ENCODE assay signal across 15 mouse cellular contexts in the genomic region with DNA sequence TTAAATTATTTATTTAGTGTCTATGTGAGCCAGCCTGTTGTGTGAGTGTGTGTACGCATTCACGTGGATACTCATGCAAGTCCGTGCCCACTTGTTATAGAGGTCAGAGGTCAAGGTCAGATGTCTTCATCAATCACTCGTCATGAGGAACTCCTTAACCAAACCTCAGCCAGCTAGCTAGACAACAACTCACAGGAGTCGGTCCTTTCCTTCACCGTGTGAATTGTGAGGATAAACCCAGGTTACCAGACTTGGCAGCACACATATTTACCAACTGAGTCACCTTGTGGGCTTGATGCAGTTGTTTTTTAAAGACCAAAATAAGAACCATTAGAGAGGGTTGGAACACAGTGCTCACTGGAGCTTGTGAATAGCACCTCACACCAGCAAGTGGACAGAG. TPM values are rescaled to one million over a fixed set of nuclear protein-coding genes. Genes with fewer than 3 reads are reported as not detected.
DNase-seq lines count a peak whose midpoint lies in the region; ATAC-seq lines count a peak whose summit lies in the region.
"Had no signal": no experiment of that assay in that cellular context is flagged by ENCODE, and none has a peak within 500 bp of the region (broad histone marks: within the 10 kb centered on the region; RNA-seq: fewer than 3 reads in every experiment).

No protein-coding gene starts in this region.

- 26% methylated on average over 6 of the region's 6 CpGs for WGBS in hindbrain, embryonic 16.5 days
- 10% methylated on average over 6 of the region's 6 CpGs for WGBS in hindbrain, embryonic 11.5 days
- WGBS in kidney, embryonic 15.5 days = 18% methylated on average over 6 of the region's 6 CpGs

- no peak overlapping the region for H3K27ac ChIP-seq in hindbrain, embryonic 16.5 days (ENCODE audit: low read depth, low read length)
- no peak overlapping the region for H3K27ac ChIP-seq in hindbrain, embryonic 11.5 days (ENCODE audit: low read depth, low read length)
- H3K27ac ChIP-seq in kidney, embryonic 15.5 days = peak overlapping the region; percentile 99

- no peak overlapping the region for H3K9ac ChIP-seq in hindbrain, embryonic 16.5 days (ENCODE audit: low read depth, low read length)
- H3K9ac ChIP-seq in hindbrain, embryonic 11.5 days (ENCODE audit: low read depth, low read length) = no peak overlapping the region
- no peak overlapping the region for H3K9ac ChIP-seq in kidney, embryonic 15.5 days
- H3K9ac ChIP-seq: forebrain, embryonic 15.5 days had no signal

- 0 out of 2 replicates have a peak, but pooled peaks have one; percentile 10 for ATAC-seq in hindbrain, embryonic 16.5 days
- ATAC-seq in hindbrain, embryonic 11.5 days (ENCODE audit: low FRiP score) = no peak
- ATAC-seq in kidney, embryonic 15.5 days (replicated peaks; ENCODE audit: low FRiP score) = no peak
- ATAC-seq: forebrain, embryonic 15.5 days; intestine, postnatal 0 days; midbrain, embryonic 16.5 days had no signal

- peaks cover 4% of the 10 kb centered on the region for H3K9me3 ChIP-seq in hindbrain, embryonic 16.5 days (ENCODE audit: control insufficient read depth, low read length)
- H3K9me3 ChIP-seq in hindbrain, embryonic 11.5 days (ENCODE audit: control insufficient read depth, low read length) = 0 out of 2 replicates have a peak, but pooled peaks cover 4% of the 10 kb centered on the region
- peaks cover 3% of the 10 kb centered on the region; the same call in 1 of the 2 replicates for H3K9me3 ChIP-seq in kidney, embryonic 15.5 days (replicated peaks)
- H3K9me3 ChIP-seq: forebrain, embryonic 15.5 days had no signal

- peaks cover 21% of the 10 kb centered on the region for H3K4me1 ChIP-seq in hindbrain, embryonic 16.5 days (ENCODE audit: control insufficient read depth, insufficient read depth, low read depth, low read length)
- H3K4me1 ChIP-seq in hindbrain, embryonic 11.5 days (replicated peaks; ENCODE audit: control insufficient read depth, insufficient read depth, low read length) = peaks cover 18% of the 10 kb centered on the region; the same call in 1 of the 2 replicates
- H3K4me1 ChIP-seq in kidney, embryonic 15.5 days = peaks cover 50% of the 10 kb centered on the region

- no peaks in the 10 kb centered on the region for H3K27me3 ChIP-seq in hindbrain, embryonic 16.5 days (replicated peaks; ENCODE audit: control insufficient read depth, insufficient read depth, low read length)
- no peaks in the 10 kb centered on the region for H3K27me3 ChIP-seq in hindbrain, embryonic 11.5 days (ENCODE audit: control insufficient read depth, insufficient read depth, low read length)
- H3K27me3 ChIP-seq in kidney, embryonic 15.5 days = no peaks in the 10 kb centered on the region
- H3K27me3 ChIP-seq: forebrain, embryonic 15.5 days had no signal

- no peak overlapping the region for H3K4me2 ChIP-seq in hindbrain, embryonic 16.5 days (ENCODE audit: low read length)
- no peak overlapping the region for H3K4me2 ChIP-seq in hindbrain, embryonic 11.5 days (replicated peaks; ENCODE audit: low read depth, low read length)
- peak overlapping the region; percentile 10; the same call in 1 of the 2 replicates for H3K4me2 ChIP-seq in kidney, embryonic 15.5 days
- H3K4me2 ChIP-seq: forebrain, embryonic 15.5 days had no signal

- no peaks in the 10 kb centered on the region for H3K36me3 ChIP-seq in hindbrain, embryonic 16.5 days (ENCODE audit: control insufficient read depth, insufficient read depth, low read length)
- H3K36me3 ChIP-seq in hindbrain, embryonic 11.5 days (ENCODE audit: control insufficient read depth, insufficient read depth, low read length) = no peaks in the 10 kb centered on the region
- no peaks in the 10 kb centered on the region for H3K36me3 ChIP-seq in kidney, embryonic 15.5 days
- H3K36me3 ChIP-seq: forebrain, embryonic 15.5 days had no signal

- no peak for DNase-seq in hindbrain, embryonic 11.5 days (ENCODE audit: low spot score)
- DNase-seq in 3134 (ENCODE audit: extremely low read depth, insufficient read length, low spot score) = peak; percentile 40
- DNase-seq in NIH3T3 (ENCODE audit: low read depth) = peak; percentile 70
- no peak for DNase-seq in cerebellum, adult 8-10 months
- DNase-seq in left cerebral cortex, adult 9 months (ENCODE audit: low spot score in 2 of 2) = no peak
- no peak for DNase-seq in layer of hippocampus, postnatal 25 days (ENCODE audit: extremely low spot score in 1 of 2, low spot score in 1 of 2)
- DNase-seq: gastrocnemius, postnatal 14 days; lung, adult 2 months; thymus, adult 18-20 months had no signal

- no peak overlapping the region for H3K4me3 ChIP-seq in hindbrain, embryonic 16.5 days (ENCODE audit: low read length)
- no peak overlapping the region for H3K4me3 ChIP-seq in hindbrain, embryonic 11.5 days (ENCODE audit: low read depth, low read length)
- no peak overlapping the region for H3K4me3 ChIP-seq in kidney, embryonic 15.5 days (replicated peaks)
- H3K4me3 ChIP-seq: forebrain, embryonic 15.5 days had no signal

RNA-seq across cellular contexts. Expression of a gene that starts 42.8 kb away (rescaled TPM):
- polyA plus RNA-seq in hindbrain, embryonic 16.5 days (2015; fragmentation: Nextera tagmentation; extraction: Ambion mirVana) = 1.4 and 1.5 TPM in 2 replicates
- polyA plus RNA-seq in hindbrain, embryonic 11.5 days (2014; fragmentation: Nextera tagmentation; extraction: Ambion mirVana) = 2.7 and 4.0 TPM in 2 replicates
- polyA plus RNA-seq in kidney, embryonic 15.5 days (2015; fragmentation: Nextera tagmentation; extraction: Ambion mirVana) = 3.5 TPM in 2 replicates
- total RNA-seq in layer of hippocampus, postnatal 25 days (2021) = 1 to 10 TPM; 4.0 to 5.5 TPM
- total RNA-seq: CH12.LX had no signal

RNA-seq across cellular contexts. Expression of a gene that starts 46.9 kb away (rescaled TPM):
- polyA plus RNA-seq in hindbrain, embryonic 16.5 days (2015; fragmentation: Nextera tagmentation; extraction: Ambion mirVana) = 99.3 and 108 TPM in 2 replicates
- 108 and 110 TPM in 2 replicates for polyA plus RNA-seq in hindbrain, embryonic 11.5 days (2014; fragmentation: Nextera tagmentation; extraction: Ambion mirVana)
- polyA plus RNA-seq in kidney, embryonic 15.5 days (2015; fragmentation: Nextera tagmentation; extraction: Ambion mirVana) = 82.6 and 96.6 TPM in 2 replicates
- 10 to 100 TPM; 34.8 to 35.2 TPM for total RNA-seq in layer of hippocampus, postnatal 25 days (2021)

Comparison
In these comparisons a context has a peak if more than half of its experiments do, and no peak if none do; other contexts are left out.
1. DNase-seq: peak in 3134 (single experiment) and NIH3T3 (single experiment); none in hindbrain, embryonic 11.5 days (single experiment), cerebellum, adult 8-10 months (single experiment), left cerebral cortex, adult 9 months (0 of 2) and layer of hippocampus, postnatal 25 days (0 of 2).